Mouse (Mus musculus): Measurements from ENCODE around the gene Lmod2.

DNA sequence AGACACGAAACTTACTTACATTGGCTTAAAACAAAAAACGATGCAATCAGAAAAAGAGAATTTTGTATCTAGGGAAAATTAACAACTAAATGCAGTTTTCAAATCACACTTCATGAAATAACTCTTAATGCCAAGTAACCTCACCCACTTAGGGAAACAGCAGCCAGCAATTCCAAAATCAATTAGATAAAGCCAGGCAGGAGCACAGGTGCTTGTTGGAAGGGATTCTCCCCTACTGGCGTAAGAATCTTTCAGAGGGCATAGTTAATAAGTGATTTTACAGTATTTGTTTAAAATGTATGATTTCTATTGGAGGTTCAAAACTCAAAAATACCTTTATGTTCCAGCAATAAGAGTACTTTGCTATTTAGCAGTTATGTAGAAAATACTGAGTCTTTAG lies 45.4 kb downstream of the Lmod2 start:
- no peak for TF ChIP-seq CTCF (IDR thresholded peaks at IDR 0.05; ENCODE audit: extremely low read depth, insufficient read depth, low read length)
- no peak for TF ChIP-seq POLR2A (IDR thresholded peaks at IDR 0.05; ENCODE audit: extremely low read depth, insufficient read depth, low read length)

Measured in cortical plate, adult 2 months (tissue).